Mouse (Mus musculus) liver, embryonic 13.5 days (tissue): ENCODE results near the gene Aldh8a1. TPM values are rescaled to one million over a fixed set of nuclear protein-coding genes. Genes with fewer than 3 reads are reported as not detected.

Experiments
- ATAC-seq: fragments of 200-750 bp; cut with Nextera tagmentation; 2 replicates; pipeline ENCODE4 v1.8.0; 2017; ENCODE audit warnings: low read depth, mild to moderate bottlenecking, moderate number of reproducible peaks, moderate library complexity
- DNase-seq: peaks from one replicate; pipeline ENCODE4 v3.0.0; 2022
- H3K27ac ChIP-seq: fragments of 300-500 bp; sonication (generic); 2 replicates; pipeline ENCODE4 v1.5.1; 2015; ENCODE audit warnings: moderate library complexity, mild to moderate bottlenecking, inconsistent platforms
- H3K27me3 ChIP-seq: fragments of 300-500 bp; sonication (generic); 2 replicates; pipeline ENCODE4 v1.6.1; 2015; ENCODE audit warnings: mild to moderate bottlenecking, inconsistent platforms
- H3K36me3 ChIP-seq: fragments of 300-500 bp; sonication (generic); 2 replicates; pipeline ENCODE4 v1.6.1; 2015; ENCODE audit warnings: mild to moderate bottlenecking, inconsistent platforms
- H3K4me1 ChIP-seq: fragments of 300-500 bp; sonication (generic); replicated peaks from 2 replicates; pipeline ENCODE4 v1.6.1; 2015; ENCODE audit warnings: inconsistent platforms
- H3K4me2 ChIP-seq: fragments of 300-500 bp; sonication (generic); 2 replicates; pipeline ENCODE4 v1.6.1; 2015; ENCODE audit warnings: inconsistent platforms, mild to moderate bottlenecking, moderate library complexity
- H3K4me3 ChIP-seq: fragments of 300-500 bp; sonication (generic); replicated peaks from 2 replicates; pipeline ENCODE4 v1.5.1; 2015; ENCODE audit warnings: mild to moderate bottlenecking, inconsistent platforms
- H3K9ac ChIP-seq: fragments of 300-500 bp; sonication (generic); 2 replicates; pipeline ENCODE4 v1.6.1; 2015; ENCODE audit warnings: mild to moderate bottlenecking, inconsistent platforms
- H3K9me3 ChIP-seq: fragments of 300-500 bp; sonication (generic); replicated peaks from 2 replicates; pipeline ENCODE4 v1.6.1; 2016; ENCODE audit warnings: inconsistent platforms
- WGBS: fragments of 180-500 bp; shearing (Covaris S2); methylation state at CpG from one replicate; pipeline ENCODE4 v1.1.7; 2015; ENCODE audit not compliant: insufficient replicate concordance; 5-methylcytosine and 5-hydroxymethylcytosine counted together
- polyA plus RNA-seq: library from polyadenylated mRNA; unstranded; fragments of >200 nt; fragmentation: Nextera tagmentation; extraction: Ambion mirVana; gene quantifications from 2 replicates; pipeline ENCODE4 v1.2.1, GENCODE M21; 2015

The Aldh8a1 gene
- polyA plus RNA-seq, 1 experiment from 2014 or later: 10.8 TPM

DNA sequence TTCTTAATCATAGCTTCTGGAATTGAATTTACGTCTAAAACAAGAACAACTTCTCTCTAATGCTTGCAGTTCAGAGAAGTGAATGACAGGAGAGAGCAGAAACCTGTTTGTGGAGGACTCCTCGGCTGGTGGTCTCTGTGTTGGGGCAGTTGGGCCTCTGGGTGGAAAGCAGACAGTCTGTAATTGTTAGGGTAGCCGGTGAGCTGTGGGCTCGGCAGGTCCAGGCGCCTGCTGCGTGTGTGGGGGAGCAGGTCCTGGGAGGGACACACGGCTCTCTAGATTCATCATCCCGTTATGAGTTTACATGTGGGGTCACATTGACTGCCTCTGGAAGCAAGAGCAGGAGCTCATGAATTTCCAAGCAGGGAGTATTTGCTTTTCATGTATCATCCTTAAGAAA is 22.5 kb downstream of the Aldh8a1 start:
- WGBS: 56% methylated on average over 8 of the region's 8 CpGs
- no peak overlapping the region for H3K27ac ChIP-seq
- H3K4me2 ChIP-seq: no peak overlapping the region
- H3K4me1 ChIP-seq: 0 out of 2 replicates have a peak, but pooled peaks cover 3% of the 10 kb centered on the region
- no peak for DNase-seq
- H3K27me3 ChIP-seq: no peaks in the 10 kb centered on the region
- H3K9me3 ChIP-seq: no peaks in the 10 kb centered on the region
- no peak overlapping the region for H3K4me3 ChIP-seq
- ATAC-seq: no peak
- H3K36me3 ChIP-seq: no peaks in the 10 kb centered on the region
- no peak overlapping the region for H3K9ac ChIP-seq

DNA sequence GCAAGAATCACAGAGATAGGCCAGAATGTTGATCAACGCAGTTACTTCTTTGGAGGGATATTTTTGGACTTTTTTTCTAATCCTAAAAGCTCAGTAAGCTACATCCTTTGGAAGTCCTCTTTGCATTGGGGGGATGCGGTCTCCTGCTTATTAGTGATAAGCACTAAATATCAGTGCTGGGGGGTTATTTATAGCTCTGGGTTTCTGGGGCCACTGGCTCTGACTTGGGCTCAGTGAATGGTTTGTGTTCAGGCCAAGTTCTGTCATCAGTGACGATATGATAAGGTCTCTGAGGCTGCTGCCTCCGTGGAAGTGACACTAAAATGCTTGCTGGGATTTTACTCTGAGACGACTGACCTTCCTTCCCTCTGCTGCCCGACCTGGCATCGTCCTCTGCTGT is 22.9 kb downstream of the Aldh8a1 start:
- 16% methylated on average over 7 of the region's 7 CpGs for WGBS
- H3K27ac ChIP-seq: no peak overlapping the region
- peak; percentile 43; the same call in 1 of the 2 replicates for ATAC-seq

GRCm38 (mm10) chr10:21400453-21400852 is 23.4 kb downstream of the Aldh8a1 start:
- H3K9ac ChIP-seq: no peak overlapping the region
- no peak for ATAC-seq
- H3K27me3 ChIP-seq: no peaks in the 10 kb centered on the region
- 0 out of 2 replicates have a peak, but pooled peaks cover 3% of the 10 kb centered on the region for H3K4me1 ChIP-seq
- no peaks in the 10 kb centered on the region for H3K36me3 ChIP-seq
- no peak overlapping the region for H3K27ac ChIP-seq
- 41% methylated on average over 2 of the region's 2 CpGs for WGBS
- no peak overlapping the region for H3K4me2 ChIP-seq
- H3K4me3 ChIP-seq: no peak overlapping the region
- H3K9me3 ChIP-seq: no peaks in the 10 kb centered on the region
- DNase-seq: no peak

More for the DNA sequence above, 22.9 kb downstream of the Aldh8a1 start:
- no peak for DNase-seq
- Histone ChIP-seq H3K27me3 (no peaks in the 10 kb centered on the region), H3K4me3 (no peak overlapping the region), H3K9me3 (no peaks in the 10 kb centered on the region), H3K4me1 (0 out of 2 replicates have a peak, but pooled peaks cover 3% of the 10 kb centered on the region), H3K4me2 (no peak overlapping the region), H3K9ac (no peak overlapping the region), H3K36me3 (no peaks in the 10 kb centered on the region)

- no peaks in the 10 kb centered on the region for H3K9me3 ChIP-seq
- H3K36me3 ChIP-seq: no peaks in the 10 kb centered on the region
- H3K27me3 ChIP-seq: no peaks in the 10 kb centered on the region
- DNase-seq (no peak), ATAC-seq (no peak)
- H3K4me2 ChIP-seq: no peak overlapping the region
- H3K9ac ChIP-seq: no peak overlapping the region
- H3K4me3 ChIP-seq: no peak overlapping the region
- H3K4me1 ChIP-seq: 0 out of 2 replicates have a peak, but pooled peaks cover 3% of the 10 kb centered on the region
- no peak overlapping the region for H3K27ac ChIP-seq
- WGBS: 63% methylated on average over 4 of the region's 4 CpGs
Measured at GRCm38 (mm10) chr10:21401259-21401658, 24.2 kb downstream of the Aldh8a1 start.

- H3K27me3 ChIP-seq: no peaks in the 10 kb centered on the region
- H3K4me2 ChIP-seq: no peak overlapping the region
- no peak for ATAC-seq
- H3K36me3 ChIP-seq: no peaks in the 10 kb centered on the region
- no peak overlapping the region for H3K9ac ChIP-seq
- no peaks in the 10 kb centered on the region for H3K9me3 ChIP-seq
- no peaks in the 10 kb centered on the region for H3K4me1 ChIP-seq
- H3K27ac ChIP-seq: no peak overlapping the region
- no peak overlapping the region for H3K4me3 ChIP-seq
- WGBS: 68% methylated on average over 4 of the region's 4 CpGs
- no peak for DNase-seq
Measured at GRCm38 (mm10) chr10:21404822-21405221, 27.7 kb downstream of the Aldh8a1 start.

- Histone ChIP-seq H3K9me3 (no peaks in the 10 kb centered on the region; the same call in 1 of the 2 replicates), H3K4me1 (no peaks in the 10 kb centered on the region), H3K27ac (no peak overlapping the region), H3K4me3 (no peak overlapping the region), H3K36me3 (no peaks in the 10 kb centered on the region), H3K27me3 (0 out of 2 replicates have a peak, but pooled peaks cover 2% of the 10 kb centered on the region), H3K9ac (no peak overlapping the region), H3K4me2 (no peak overlapping the region)
- WGBS: 65% methylated on average over 11 of the region's 11 CpGs
- ATAC-seq (no peak), DNase-seq (no peak)
Measured at GRCm38 (mm10) chr10:21405707-21406534, 28.8 kb downstream of the Aldh8a1 start.

- Histone ChIP-seq H3K4me3 (no peak overlapping the region), H3K4me1 (no peaks in the 10 kb centered on the region), H3K27ac (no peak overlapping the region), H3K36me3 (no peaks in the 10 kb centered on the region), H3K27me3 (0 out of 2 replicates have a peak, but pooled peaks cover 2% of the 10 kb centered on the region), H3K4me2 (no peak overlapping the region), H3K9me3 (no peaks in the 10 kb centered on the region; the same call in 1 of the 2 replicates), H3K9ac (no peak overlapping the region)
- DNase-seq (no peak), ATAC-seq (no peak)
- WGBS: 66% methylated on average over 5 of the region's 5 CpGs
Measured at GRCm38 (mm10) chr10:21410711-21411110, 33.6 kb downstream of the Aldh8a1 start.

DNA sequence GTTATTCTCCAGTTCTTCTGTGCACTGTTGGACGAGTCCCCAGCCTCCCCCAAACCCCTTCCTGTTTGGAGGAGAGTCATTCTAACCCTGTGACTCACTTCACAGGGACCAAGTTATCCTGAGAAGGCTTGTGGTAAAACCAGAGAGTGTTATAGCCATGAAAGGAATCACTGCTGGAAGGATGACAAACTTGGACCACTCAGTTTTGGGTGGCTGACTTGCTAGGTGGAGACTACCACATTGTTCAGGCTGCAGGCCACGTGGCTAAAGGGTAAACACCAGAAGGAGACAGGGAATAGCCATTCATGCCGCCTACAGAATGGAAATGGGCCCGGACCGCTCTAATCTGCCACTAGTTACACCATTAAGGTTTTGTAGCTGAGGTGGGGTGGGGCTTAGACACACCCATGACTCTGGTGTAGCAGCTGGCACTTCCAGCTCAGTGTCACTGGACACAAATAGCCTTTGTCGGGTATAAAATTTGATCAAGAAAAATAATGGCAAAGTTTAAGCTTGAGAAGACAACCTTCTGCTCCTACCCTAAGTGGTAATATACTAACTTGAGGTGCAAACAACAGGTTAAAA is 34.6 kb downstream of the Aldh8a1 start:
- H3K4me3 ChIP-seq: no peak overlapping the region
- H3K4me2 ChIP-seq: no peak overlapping the region
- WGBS: 61% methylated on average over 6 of the region's 6 CpGs

GRCm38 (mm10) chr10:21415031-21415430 is 37.9 kb downstream of the Aldh8a1 start:
- Histone ChIP-seq H3K9ac (no peak overlapping the region), H3K9me3 (no peaks in the 10 kb centered on the region; the same call in 1 of the 2 replicates), H3K4me2 (no peak overlapping the region), H3K27me3 (0 out of 2 replicates have a peak, but pooled peaks cover 2% of the 10 kb centered on the region), H3K4me3 (no peak overlapping the region), H3K4me1 (peaks cover 5% of the 10 kb centered on the region; the same call in 1 of the 2 replicates), H3K36me3 (no peaks in the 10 kb centered on the region), H3K27ac (no peak overlapping the region)
- no peak for ATAC-seq
- 58% methylated on average over 4 of the region's 4 CpGs for WGBS
- no peak for DNase-seq

More for the DNA sequence above, 34.6 kb downstream of the Aldh8a1 start:
- H3K9me3 ChIP-seq: no peaks in the 10 kb centered on the region; the same call in 1 of the 2 replicates
- no peak overlapping the region for H3K27ac ChIP-seq
- no peak for ATAC-seq
- no peaks in the 10 kb centered on the region for H3K36me3 ChIP-seq
- no peak for DNase-seq
- no peaks in the 10 kb centered on the region for H3K4me1 ChIP-seq
- H3K27me3 ChIP-seq: 0 out of 2 replicates have a peak, but pooled peaks cover 2% of the 10 kb centered on the region
- H3K9ac ChIP-seq: no peak overlapping the region

DNA sequence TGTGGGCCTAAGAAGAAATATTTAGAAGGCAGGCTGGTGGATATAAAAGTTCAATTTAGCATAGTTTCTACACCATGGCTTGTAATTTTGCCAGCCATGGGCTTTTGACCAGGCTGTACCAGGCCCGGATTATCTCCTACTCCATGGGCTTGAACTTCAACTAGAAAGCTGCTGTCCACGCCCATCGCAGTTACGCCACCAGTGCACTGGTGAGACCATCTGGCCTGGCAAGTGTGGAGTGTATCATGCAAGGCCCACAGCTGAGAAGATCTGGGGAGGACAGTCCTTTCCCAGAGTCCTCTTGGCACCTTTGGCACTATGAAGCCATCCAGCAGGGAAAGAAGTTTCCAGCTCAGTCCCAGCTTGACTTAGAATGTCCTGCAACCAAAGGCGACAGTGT is 39.1 kb downstream of the Aldh8a1 start:
- Histone ChIP-seq H3K9me3 (no peaks in the 10 kb centered on the region), H3K36me3 (no peaks in the 10 kb centered on the region), H3K4me2 (no peak overlapping the region), H3K9ac (no peak overlapping the region), H3K27me3 (no peaks in the 10 kb centered on the region), H3K4me3 (no peak overlapping the region), H3K4me1 (peaks cover 13% of the 10 kb centered on the region), H3K27ac (no peak overlapping the region)
- DNase-seq (no peak), ATAC-seq (no peak)
- 65% methylated on average over 5 of the region's 5 CpGs for WGBS

DNA sequence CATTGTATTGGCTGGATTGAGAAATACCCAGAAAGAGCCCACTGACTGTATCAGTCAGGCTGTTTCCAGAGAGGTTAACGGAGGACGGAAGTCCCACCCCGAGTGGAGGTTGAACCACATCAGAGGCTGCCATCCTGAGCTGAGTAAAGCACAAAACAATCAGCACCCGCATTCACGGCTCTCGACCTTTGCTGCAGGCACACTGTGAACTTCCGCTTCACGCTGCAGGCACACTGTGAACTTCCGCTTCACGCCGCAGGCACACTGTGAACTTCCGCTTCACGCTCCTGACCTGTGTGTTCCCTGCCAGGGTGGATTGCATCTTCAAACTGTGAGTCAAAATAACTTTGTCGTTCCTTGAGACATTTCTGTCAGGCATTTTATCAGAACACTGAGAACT is 42.1 kb downstream of the Aldh8a1 start:
- no peaks in the 10 kb centered on the region for H3K9me3 ChIP-seq
- H3K4me1 ChIP-seq: peaks cover 13% of the 10 kb centered on the region
- H3K4me3 ChIP-seq: no peak overlapping the region
- WGBS: 41% methylated on average over 14 of the region's 14 CpGs
- no peak for DNase-seq
- H3K27me3 ChIP-seq: no peaks in the 10 kb centered on the region
- no peak for ATAC-seq
- H3K36me3 ChIP-seq: no peaks in the 10 kb centered on the region
- peak overlapping the region; percentile 35 for H3K4me2 ChIP-seq
- H3K27ac ChIP-seq: no peak overlapping the region
- H3K9ac ChIP-seq: no peak overlapping the region
